Comparison of ENCODE assay signal across 8 mouse cellular contexts in genomic region chr10:127195328-127196129, GRCm38 (mm10). TPM values are rescaled to one million over a fixed set of nuclear protein-coding genes. Genes with fewer than 3 reads are reported as not detected.
DNase-seq lines count a peak whose midpoint lies in the region; ATAC-seq lines count a peak whose summit lies in the region.

Gene Dtx3 (minus strand): TSS chr10:127195728.

- H3K27ac ChIP-seq in limb, embryonic 12.5 days: peak within 1 kb of the TSS; percentile 94
- peak within 1 kb of the TSS; percentile 94 for H3K27ac ChIP-seq in midbrain, embryonic 15.5 days

- peak; percentile 61 for DNase-seq in right cerebral cortex, postnatal 4 days
- DNase-seq in right cerebral cortex, postnatal 36 days (ENCODE audit: low spot score in 2 of 2): no peak
- DNase-seq in cerebellum, postnatal 10 days: peak; percentile 78
- DNase-seq in gastrocnemius, postnatal 14 days: peak; percentile 45
- peak; percentile 70 for DNase-seq in induced T-regulatory cell, adult 2 months (ENCODE audit: low read depth)
- no peak for DNase-seq in spleen, adult 18-20 months

- H3K36me3 ChIP-seq in limb, embryonic 12.5 days: peaks cover 61% of the 10 kb centered on the region
- peaks cover 25% of the 10 kb centered on the region for H3K36me3 ChIP-seq in midbrain, embryonic 15.5 days (replicated peaks)

- H3K4me1 ChIP-seq in limb, embryonic 12.5 days (replicated peaks): peaks cover 35% of the 10 kb centered on the region
- peaks cover 22% of the 10 kb centered on the region for H3K4me1 ChIP-seq in midbrain, embryonic 15.5 days

- WGBS in limb, embryonic 12.5 days: 0% methylated on average over 41 of the region's 47 CpGs
- WGBS in midbrain, embryonic 15.5 days: under 1% methylated on average over 36 of the region's 47 CpGs

- no peaks in the 10 kb centered on the region for H3K9me3 ChIP-seq in limb, embryonic 12.5 days
- H3K9me3 ChIP-seq in midbrain, embryonic 15.5 days: no peaks in the 10 kb centered on the region

- intact Hi-C loops in gastrocnemius, postnatal 14 days (cut with DNase I; ENCODE audit: low total_unique reads): no loop called here

- H3K4me2 ChIP-seq in limb, embryonic 12.5 days: peak within 1 kb of the TSS; percentile 89
- H3K4me2 ChIP-seq in midbrain, embryonic 15.5 days: peak within 1 kb of the TSS; percentile 90

- ATAC-seq in limb, embryonic 12.5 days (ENCODE audit: insufficient number of reproducible peaks, insufficient read depth, low FRiP score, low TSS enrichment, low read depth): peak; percentile 54
- ATAC-seq in midbrain, embryonic 15.5 days (replicated peaks): peak; percentile 73

- H3K27me3 ChIP-seq in limb, embryonic 12.5 days: no peaks in the 10 kb centered on the region
- H3K27me3 ChIP-seq in midbrain, embryonic 15.5 days (replicated peaks): no peaks in the 10 kb centered on the region

- H3K4me3 ChIP-seq in limb, embryonic 12.5 days (replicated peaks): peak within 1 kb of the TSS; percentile 96
- peak within 1 kb of the TSS; percentile 98 for H3K4me3 ChIP-seq in midbrain, embryonic 15.5 days

- H3K9ac ChIP-seq in limb, embryonic 12.5 days (replicated peaks): peak within 1 kb of the TSS; percentile 92
- H3K9ac ChIP-seq in midbrain, embryonic 15.5 days: peak within 1 kb of the TSS; percentile 99

RNA-seq across cellular contexts. Expression of gene Dtx3, which starts in this region (rescaled TPM):
- 10 to 100 TPM; 22.2 to 24.8 TPM for total RNA-seq in gastrocnemius, postnatal 14 days (2021)
- polyA plus RNA-seq in limb, embryonic 12.5 days (2016; fragmentation: Nextera tagmentation; extraction: Ambion mirVana): 150 and 166 TPM in 2 replicates
- 288 and 297 TPM in 2 replicates for polyA plus RNA-seq in midbrain, embryonic 15.5 days (2015; fragmentation: Nextera tagmentation; extraction: Ambion mirVana)

Comparison
In these comparisons a context has a peak if more than half of its experiments do, and no peak if none do; other contexts are left out.
1. DNase-seq: peak in right cerebral cortex, postnatal 4 days (single experiment), cerebellum, postnatal 10 days (2 of 2), gastrocnemius, postnatal 14 days (single experiment) and induced T-regulatory cell, adult 2 months (single experiment); none in right cerebral cortex, postnatal 36 days (0 of 2) and spleen, adult 18-20 months (0 of 2).